Mouse (Mus musculus) cerebellum, adult 2 months (tissue): ENCODE results near the gene Xylb.

Experiments used
- CTCF ChIP-seq: fragments of 200-500 bp; IDR thresholded peaks from 2 replicates; pipeline ENCODE4 v1.5.1; 2011; ENCODE audit warnings: low read depth, mild to moderate bottlenecking, control low read depth, low read length, moderate library complexity, borderline replicate concordance; ENCODE audit not compliant: insufficient read depth
- POLR2A ChIP-seq: fragments of 200-500 bp; IDR thresholded peaks from 2 replicates; pipeline ENCODE4 v1.6.1; 2011; ENCODE audit warnings: low read length, control low read depth, borderline replicate concordance; ENCODE audit not compliant: insufficient read depth

DNA sequence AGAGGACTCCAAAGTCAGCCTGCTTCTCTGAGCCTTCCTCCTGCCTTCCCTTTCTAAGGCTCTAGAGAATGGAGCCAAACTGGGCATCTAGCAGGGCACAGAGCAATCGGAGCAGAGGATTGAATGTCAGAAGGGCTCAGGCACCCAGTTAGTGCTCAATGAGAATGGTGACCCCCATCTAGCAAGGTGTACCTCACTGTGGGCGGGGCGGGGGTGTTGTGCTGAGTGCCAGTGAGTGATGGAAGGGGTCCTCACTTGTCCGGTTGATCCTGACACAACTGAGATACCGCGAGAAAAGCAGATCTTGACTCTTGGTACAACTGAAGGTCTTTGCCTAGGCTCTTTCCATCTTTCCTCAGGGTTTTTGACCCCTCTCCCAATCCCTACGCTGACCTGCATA is 18.1 kb upstream of the Xylb start:
- TF ChIP-seq POLR2A (no peak), CTCF (no peak)
